9 mouse cellular contexts compared by ENCODE assay signal in genomic region chr2:115384414-115385180, GRCm38 (mm10).
DNase-seq lines count a peak whose midpoint lies in the region; ATAC-seq and TF ChIP-seq lines count a peak whose summit lies in the region.
"Had no signal": no experiment of that assay in that cellular context is flagged by ENCODE, and none has a peak within 500 bp of the region (broad histone marks: within the 10 kb centered on the region; RNA-seq: fewer than 3 reads in every experiment).

No protein-coding gene starts in this region.

- no peaks in the 10 kb centered on the region for H3K9me3 ChIP-seq in limb, embryonic 13.5 days
- no peaks in the 10 kb centered on the region for H3K9me3 ChIP-seq in limb, embryonic 10.5 days (replicated peaks)
- no peaks in the 10 kb centered on the region for H3K9me3 ChIP-seq in kidney, embryonic 16.5 days (ENCODE audit: low read length)

- no peak overlapping the region for H3K27ac ChIP-seq in limb, embryonic 13.5 days
- no peak overlapping the region for H3K27ac ChIP-seq in limb, embryonic 10.5 days
- peak overlapping the region; percentile 89 for H3K27ac ChIP-seq in embryonic fibroblast, embryonic 13.5 days (ENCODE audit: insufficient read depth, low read length)
- H3K27ac ChIP-seq in kidney, embryonic 16.5 days (ENCODE audit: low read length) = peak overlapping the region; percentile 87
- H3K27ac ChIP-seq: left cerebral cortex, adult 2 months had no signal

- DNase-seq in limb, embryonic 10.5 days (ENCODE audit: low spot score) = no peak
- DNase-seq in retina, embryonic 14.5 days (ENCODE audit: low spot score) = peak; percentile 24
- DNase-seq in frontal cortex, postnatal 25 days (ENCODE audit: low spot score in 2 of 2) = no peak
- DNase-seq in layer of hippocampus, adult 18-20 months (ENCODE audit: low spot score in 2 of 2) = no peak
- no peak for DNase-seq in cerebellum, adult 8-10 months

- peak overlapping the region; percentile 28; the same call in 1 of the 2 replicates for H3K4me2 ChIP-seq in limb, embryonic 13.5 days (replicated peaks)
- no peak overlapping the region; the same call in 1 of the 2 replicates for H3K4me2 ChIP-seq in kidney, embryonic 16.5 days (replicated peaks; ENCODE audit: low read depth, low read length)

- no peak for TF ChIP-seq CTCF in embryonic fibroblast, embryonic 13.5 days (IDR thresholded peaks at IDR 0.05; ENCODE audit: borderline replicate concordance, insufficient read depth, low read length)

- TF ChIP-seq POLR2A in embryonic fibroblast, embryonic 13.5 days (IDR thresholded peaks at IDR 0.05; ENCODE audit: low read depth, low read length) = no peak

- H3K4me3 ChIP-seq in limb, embryonic 13.5 days = no peak overlapping the region
- no peak overlapping the region for H3K4me3 ChIP-seq in limb, embryonic 10.5 days
- no peak overlapping the region for H3K4me3 ChIP-seq in embryonic fibroblast, embryonic 13.5 days (ENCODE audit: insufficient read depth, low read length)
- H3K4me3 ChIP-seq in kidney, embryonic 16.5 days (ENCODE audit: low read length) = no peak overlapping the region
- H3K4me3 ChIP-seq: left cerebral cortex, adult 2 months had no signal

- H3K27me3 ChIP-seq in limb, embryonic 13.5 days = peaks cover 32% of the 10 kb centered on the region
- H3K27me3 ChIP-seq in limb, embryonic 10.5 days (ENCODE audit: low read depth, poor library complexity, severe bottlenecking) = peaks cover 20% of the 10 kb centered on the region
- H3K27me3 ChIP-seq in kidney, embryonic 16.5 days (ENCODE audit: insufficient read depth, low read length) = no peaks in the 10 kb centered on the region

- no peak overlapping the region for H3K9ac ChIP-seq in limb, embryonic 13.5 days
- no peak overlapping the region for H3K9ac ChIP-seq in kidney, embryonic 16.5 days (replicated peaks; ENCODE audit: low read length)

- 0 out of 2 replicates have a peak, but pooled peaks have one; percentile 7 for ATAC-seq in limb, embryonic 13.5 days (ENCODE audit: low FRiP score, low read depth)
- peak; percentile 72; the same call in 1 of the 2 replicates for ATAC-seq in kidney, embryonic 16.5 days (ENCODE audit: low FRiP score, low TSS enrichment)

- no peaks in the 10 kb centered on the region for H3K36me3 ChIP-seq in limb, embryonic 13.5 days
- H3K36me3 ChIP-seq in limb, embryonic 10.5 days = no peaks in the 10 kb centered on the region
- no peaks in the 10 kb centered on the region for H3K36me3 ChIP-seq in kidney, embryonic 16.5 days (ENCODE audit: insufficient read depth, low read length)

- H3K4me1 ChIP-seq in limb, embryonic 13.5 days = peaks cover 20% of the 10 kb centered on the region
- peaks cover 26% of the 10 kb centered on the region for H3K4me1 ChIP-seq in limb, embryonic 10.5 days
- peaks cover 9% of the 10 kb centered on the region for H3K4me1 ChIP-seq in embryonic fibroblast, embryonic 13.5 days (ENCODE audit: control insufficient read depth, insufficient read depth, low read length)
- H3K4me1 ChIP-seq in kidney, embryonic 16.5 days (ENCODE audit: insufficient read depth, low read length) = peaks cover 17% of the 10 kb centered on the region

- WGBS in limb, embryonic 13.5 days = 33% methylated on average over 13 of the region's 13 CpGs
- 35% methylated on average over 13 of the region's 13 CpGs for WGBS in limb, embryonic 10.5 days
- 43% methylated on average over 13 of the region's 13 CpGs for WGBS in kidney, embryonic 16.5 days

Comparison
In these comparisons a context has a peak if more than half of its experiments do, and no peak if none do; other contexts are left out.
1. H3K27ac ChIP-seq: peak in embryonic fibroblast, embryonic 13.5 days (single experiment) and kidney, embryonic 16.5 days (single experiment); none in limb, embryonic 13.5 days (single experiment) and limb, embryonic 10.5 days (single experiment).